Mouse (Mus musculus) small intestine, adult 2 months (tissue): ENCODE results near the gene Gm19345.

Source experiments
- CTCF ChIP-seq: fragments of 200-500 bp; IDR thresholded peaks from 2 replicates; pipeline ENCODE4 v1.5.1; 2012; ENCODE audit warnings: low read depth, mild to moderate bottlenecking, control low read depth, inconsistent platforms, low read length, moderate library complexity, mixed read lengths; ENCODE audit not compliant: insufficient replicate concordance, insufficient read length; ENCODE audit errors: extremely low read depth
- POLR2A ChIP-seq: fragments of 200-500 bp; IDR thresholded peaks from 2 replicates; pipeline ENCODE4 v1.6.1; 2012; ENCODE audit warnings: low read depth, mild to moderate bottlenecking, control low read depth, inconsistent platforms, low read length, moderate library complexity

DNA sequence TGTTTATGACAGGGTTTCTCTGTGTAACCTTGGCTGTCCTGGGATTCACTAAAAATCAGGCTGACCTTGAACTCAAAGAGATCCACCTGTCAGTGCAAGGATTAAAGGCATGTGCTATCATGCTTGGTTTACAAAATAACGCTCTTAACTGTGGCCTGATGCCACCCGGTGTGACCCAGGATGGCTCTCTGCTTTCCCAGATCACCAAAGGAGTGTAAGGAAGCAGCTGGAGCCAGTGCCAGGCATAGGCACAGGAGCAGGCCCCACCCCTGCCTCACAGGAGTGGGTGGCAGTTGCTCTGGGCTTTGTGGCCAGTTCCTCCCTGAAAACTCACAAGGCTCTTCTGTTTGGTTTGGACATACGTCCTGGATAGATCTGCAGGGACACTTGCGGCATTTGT, 11.4 kb upstream of the Gm19345 start:
- TF ChIP-seq CTCF (no peak), POLR2A (no peak)
